In the genomic region with DNA sequence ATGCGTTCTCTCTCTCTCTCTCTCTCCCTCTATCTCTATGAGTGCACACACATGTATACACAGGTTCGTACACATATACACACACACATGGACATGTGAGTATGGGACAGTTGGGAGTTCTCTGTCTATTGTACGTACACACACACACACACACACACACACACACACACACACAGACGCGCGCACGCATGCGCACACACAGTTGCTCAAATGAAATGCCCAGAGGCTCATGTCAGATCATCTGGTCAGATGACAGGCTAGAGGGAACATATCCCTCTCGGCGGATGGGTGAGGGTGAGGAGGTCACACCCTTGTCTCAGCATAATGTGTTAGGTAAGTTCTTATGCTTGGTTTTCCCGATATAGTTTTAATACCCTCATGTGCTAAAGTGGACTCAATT, we compare ENCODE assay signal across 16 mouse cellular contexts.
DNase-seq lines count a peak whose midpoint lies in the region; ATAC-seq and TF ChIP-seq lines count a peak whose summit lies in the region.
"Had no signal": no experiment of that assay in that cellular context is flagged by ENCODE, and none has a peak within 500 bp of the region (broad histone marks: within the 10 kb centered on the region; RNA-seq: fewer than 3 reads in every experiment).

No protein-coding gene starts in this region.

- no peak overlapping the region for H3K4me3 ChIP-seq in heart, embryonic 12.5 days
- H3K4me3 ChIP-seq in liver, embryonic 11.5 days (ENCODE audit: low read depth, low read length): no peak overlapping the region
- H3K4me3 ChIP-seq in testis, adult 2 months (ENCODE audit: control insufficient read depth, low read depth, low read length): no peak overlapping the region
- H3K4me3 ChIP-seq in stomach, postnatal 0 days (ENCODE audit: low read depth, low read length): no peak overlapping the region
- H3K4me3 ChIP-seq: forebrain, embryonic 12.5 days; midbrain, embryonic 10.5 days had no signal

- no peaks in the 10 kb centered on the region for H3K36me3 ChIP-seq in heart, embryonic 12.5 days
- H3K36me3 ChIP-seq in liver, embryonic 11.5 days (ENCODE audit: control insufficient read depth, insufficient read depth, low read length): no peaks in the 10 kb centered on the region
- H3K36me3 ChIP-seq in testis, adult 2 months (ENCODE audit: control insufficient read depth, insufficient read depth, low read length): peaks cover 1% of the 10 kb centered on the region; the same call in 1 of the 2 replicates
- no peaks in the 10 kb centered on the region for H3K36me3 ChIP-seq in stomach, postnatal 0 days (ENCODE audit: control insufficient read depth, insufficient read depth, low read length)
- H3K36me3 ChIP-seq: forebrain, embryonic 12.5 days; midbrain, embryonic 10.5 days had no signal

- TF ChIP-seq EP300 in stomach, postnatal 0 days (optimal IDR thresholded peaks at IDR 0.05): no peak

- no peaks in the 10 kb centered on the region for H3K9me3 ChIP-seq in heart, embryonic 12.5 days (replicated peaks)
- no peaks in the 10 kb centered on the region for H3K9me3 ChIP-seq in liver, embryonic 11.5 days (ENCODE audit: control insufficient read depth, low read length)
- no peaks in the 10 kb centered on the region for H3K9me3 ChIP-seq in stomach, postnatal 0 days (ENCODE audit: control insufficient read depth, low read length)
- H3K9me3 ChIP-seq: forebrain, embryonic 12.5 days; midbrain, embryonic 10.5 days had no signal

- no peak for TF ChIP-seq POLR2A in testis, adult 2 months (IDR thresholded peaks at IDR 0.05; ENCODE audit: control insufficient read depth, low read depth, low read length)

- no peak for TF ChIP-seq CTCF in testis, adult 2 months (IDR thresholded peaks at IDR 0.05; ENCODE audit: control insufficient read depth, insufficient read depth, insufficient replicate concordance, low read depth, low read length)
- no peak for TF ChIP-seq CTCF in stomach, postnatal 0 days (IDR thresholded peaks at IDR 0.05; ENCODE audit: low read depth)

- no peak overlapping the region for H3K4me2 ChIP-seq in heart, embryonic 12.5 days
- H3K4me2 ChIP-seq in liver, embryonic 11.5 days: no peak overlapping the region
- no peak overlapping the region for H3K4me2 ChIP-seq in stomach, postnatal 0 days (replicated peaks; ENCODE audit: low read depth)
- H3K4me2 ChIP-seq: forebrain, embryonic 12.5 days had no signal

- no peaks in the 10 kb centered on the region for H3K27me3 ChIP-seq in heart, embryonic 12.5 days (replicated peaks)
- no peaks in the 10 kb centered on the region for H3K27me3 ChIP-seq in liver, embryonic 11.5 days (replicated peaks; ENCODE audit: control insufficient read depth, insufficient read depth, low read length)
- no peaks in the 10 kb centered on the region for H3K27me3 ChIP-seq in testis, adult 2 months (ENCODE audit: control insufficient read depth, insufficient read depth, low read length)
- no peaks in the 10 kb centered on the region for H3K27me3 ChIP-seq in stomach, postnatal 0 days (ENCODE audit: control insufficient read depth, insufficient read depth, low read length)
- H3K27me3 ChIP-seq: forebrain, embryonic 12.5 days had no signal

- ATAC-seq in heart, embryonic 12.5 days (ENCODE audit: insufficient number of reproducible peaks, low FRiP score): no peak
- no peak for ATAC-seq in liver, embryonic 11.5 days (replicated peaks; ENCODE audit: low FRiP score)
- 0 out of 2 replicates have a peak, but pooled peaks have one; percentile 5 for ATAC-seq in stomach, postnatal 0 days (ENCODE audit: low FRiP score, low TSS enrichment)
- ATAC-seq: hindbrain, embryonic 16.5 days had no signal

- no peak overlapping the region for H3K9ac ChIP-seq in heart, embryonic 12.5 days
- H3K9ac ChIP-seq in liver, embryonic 11.5 days (ENCODE audit: low read depth, low read length): no peak overlapping the region
- H3K9ac ChIP-seq in stomach, postnatal 0 days (ENCODE audit: low read length): no peak overlapping the region
- H3K9ac ChIP-seq: forebrain, embryonic 12.5 days had no signal

- no peak for DNase-seq in heart, adult 9 months (ENCODE audit: low spot score in 2 of 2)
- DNase-seq in liver, embryonic 11.5 days (ENCODE audit: low spot score): no peak
- DNase-seq in liver: no peak
- DNase-seq in testis, postnatal 14 days (ENCODE audit: low spot score): no peak
- DNase-seq in stomach, postnatal 0 days (ENCODE audit: low spot score): no peak
- DNase-seq in adrenal gland, adult (ENCODE audit: inconsistent age in 2 of 2, low spot score in 1 of 2): no peak
- DNase-seq: B cell, adult 2 months; cerebellum, adult 8-10 months; gastrocnemius, postnatal 14 days; kidney, postnatal 36 days; thymus, postnatal 25 days had no signal

- peaks cover 40% of the 10 kb centered on the region for H3K4me1 ChIP-seq in heart, embryonic 12.5 days (replicated peaks)
- peaks cover 18% of the 10 kb centered on the region for H3K4me1 ChIP-seq in liver, embryonic 11.5 days (replicated peaks; ENCODE audit: control insufficient read depth, insufficient read depth, low read length)
- H3K4me1 ChIP-seq in testis, adult 2 months (ENCODE audit: control insufficient read depth, insufficient read depth, low read length): peaks cover 2% of the 10 kb centered on the region
- no peaks in the 10 kb centered on the region for H3K4me1 ChIP-seq in stomach, postnatal 0 days (replicated peaks; ENCODE audit: control insufficient read depth, insufficient read depth)
- H3K4me1 ChIP-seq: forebrain, embryonic 12.5 days; midbrain, embryonic 10.5 days had no signal

- peak overlapping the region; percentile 93 for H3K27ac ChIP-seq in heart, embryonic 12.5 days (ENCODE audit: poor library complexity, severe bottlenecking)
- H3K27ac ChIP-seq in liver, embryonic 11.5 days (ENCODE audit: low read depth, low read length): peak overlapping the region; percentile 32; the same call in 1 of the 2 replicates
- H3K27ac ChIP-seq in testis, adult 2 months (ENCODE audit: control insufficient read depth, insufficient read depth, low read depth, low read length): peak overlapping the region; percentile 11; the same call in 1 of the 2 replicates
- H3K27ac ChIP-seq in stomach, postnatal 0 days (replicated peaks): peak overlapping the region; percentile 58; the same call in 1 of the 2 replicates
- H3K27ac ChIP-seq: forebrain, embryonic 12.5 days; midbrain, embryonic 10.5 days had no signal

- 82% methylated on average over 11 of the region's 11 CpGs for WGBS in heart, embryonic 12.5 days
- WGBS in liver, embryonic 11.5 days: 77% methylated on average over 11 of the region's 11 CpGs
- WGBS in stomach, postnatal 0 days: 82% methylated on average over 11 of the region's 11 CpGs

Comparison
In these comparisons a context has a peak if more than half of its experiments do, and no peak if none do; other contexts are left out.
1. H3K27ac ChIP-seq: peak in every context shown above with its lines; median percentile 93 in heart, embryonic 12.5 days; 58 in stomach, postnatal 0 days; 32 in liver, embryonic 11.5 days; 11 in testis, adult 2 months.